Mouse (Mus musculus) ovary, adult 18-20 months (tissue): Measurements from ENCODE around the gene Usp4.
"Not testable (repeated sequence)": the region's sequence is repeated elsewhere in the genome, so short reads cannot be mapped to it uniquely, and the experiment has no call there.

ENCODE experiments used
- DNase-seq: peaks from one replicate; pipeline ENCODE4 v3.0.0; 2022; ENCODE audit warnings: low spot score, mixed read lengths

Gene Usp4

DNA sequence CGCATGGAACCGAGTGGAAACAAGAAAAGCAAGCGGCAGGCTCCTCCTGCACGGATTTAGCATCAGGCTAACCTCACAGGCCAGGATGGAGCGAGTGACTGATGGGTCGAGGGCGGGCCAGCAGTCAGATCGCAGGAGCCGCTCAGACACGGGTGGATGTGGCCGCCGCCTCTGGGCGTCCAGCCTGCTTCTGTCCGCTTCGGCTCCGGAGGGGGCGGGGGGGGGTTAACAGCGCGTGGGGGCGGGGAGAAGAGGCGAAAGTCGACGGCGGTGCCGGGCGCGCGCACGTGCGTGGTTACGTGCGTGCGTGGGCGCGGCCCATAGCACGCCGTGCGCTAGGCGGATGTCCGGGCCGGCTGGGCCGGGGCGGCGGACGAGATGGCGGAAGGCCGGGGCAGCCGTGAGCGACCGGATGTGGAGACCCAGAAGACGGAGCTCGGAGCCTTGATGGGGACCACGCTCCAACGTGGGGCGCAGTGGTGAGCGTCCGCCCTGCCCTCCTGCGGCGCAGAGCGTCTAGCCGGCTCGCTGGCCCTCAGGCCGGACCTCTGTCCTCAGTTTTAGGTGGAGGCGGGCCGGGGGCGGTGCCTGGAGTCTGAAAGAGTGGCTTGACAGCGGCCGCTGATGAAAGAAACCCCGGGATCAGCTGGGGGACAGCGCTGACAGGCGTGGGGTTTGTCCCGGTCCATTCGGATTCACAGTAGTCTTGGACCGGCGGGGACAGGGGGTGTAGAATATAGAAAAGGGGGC is at the start of gene Usp4:
Usp4 (plus strand) TSS at position 314 of the 750 bp plus-strand sequence.
- DNase-seq, result peak; percentile 80

DNA sequence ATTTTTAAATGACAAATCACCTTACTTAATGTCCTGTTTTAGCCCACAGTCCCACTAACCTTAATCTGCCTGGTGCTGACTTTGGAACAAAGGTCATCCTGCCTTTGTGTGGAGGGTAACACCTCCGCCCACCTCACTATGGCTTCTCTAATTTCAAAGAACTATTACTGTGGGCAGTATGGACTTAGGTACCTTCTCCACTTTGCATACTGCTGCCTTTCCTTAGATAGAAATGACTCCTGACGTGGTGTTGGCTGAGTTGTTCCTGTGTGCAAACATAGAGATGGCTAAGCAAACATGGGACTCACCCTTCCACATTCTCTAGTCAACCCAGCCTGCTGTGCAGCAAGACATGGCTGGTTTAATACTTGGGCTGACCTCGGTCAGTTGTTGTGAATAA is 45.8 kb upstream of the Usp4 start:
- no peak for DNase-seq

DNA sequence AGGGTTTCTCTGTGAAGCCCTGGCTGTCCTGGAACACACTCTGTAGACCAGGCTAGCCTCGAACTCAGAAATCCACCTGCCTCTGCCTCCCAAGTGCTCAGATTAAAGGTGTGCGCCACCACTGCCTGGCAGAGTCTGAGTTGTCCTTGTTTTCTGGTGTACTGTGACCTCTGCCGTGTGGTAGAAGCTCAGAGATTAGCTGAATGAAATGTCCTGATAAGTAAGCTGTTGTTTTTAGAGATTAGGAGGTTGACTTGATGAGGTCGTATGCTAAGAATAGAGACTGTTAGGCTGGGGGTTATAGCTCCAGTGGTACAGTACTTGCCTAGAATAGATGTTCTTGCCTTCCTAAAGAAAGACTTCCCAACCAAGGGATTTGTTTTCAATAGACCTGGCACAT is 42.9 kb upstream of the Usp4 start:
- no peak for DNase-seq

DNA sequence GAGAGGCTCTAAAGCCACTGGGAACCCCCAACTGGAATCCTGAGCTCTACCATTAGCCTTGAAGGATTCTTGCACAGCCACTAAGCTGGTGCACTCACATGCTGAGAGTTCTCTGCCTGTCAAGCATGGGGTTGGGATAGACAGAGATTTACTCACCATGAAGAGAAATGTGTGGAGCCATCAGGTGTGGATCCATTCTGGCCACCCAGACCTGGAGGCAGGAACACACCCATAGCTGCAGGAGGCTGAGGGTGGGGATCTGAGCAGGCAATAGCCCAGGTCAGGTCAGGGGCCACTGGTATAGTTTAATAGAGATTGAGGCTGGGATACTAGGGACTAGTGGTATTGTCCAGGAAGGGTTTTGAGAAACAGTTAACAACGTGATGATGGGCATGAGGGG is 42.5 kb upstream of the Usp4 start:
- no peak for DNase-seq

DNA sequence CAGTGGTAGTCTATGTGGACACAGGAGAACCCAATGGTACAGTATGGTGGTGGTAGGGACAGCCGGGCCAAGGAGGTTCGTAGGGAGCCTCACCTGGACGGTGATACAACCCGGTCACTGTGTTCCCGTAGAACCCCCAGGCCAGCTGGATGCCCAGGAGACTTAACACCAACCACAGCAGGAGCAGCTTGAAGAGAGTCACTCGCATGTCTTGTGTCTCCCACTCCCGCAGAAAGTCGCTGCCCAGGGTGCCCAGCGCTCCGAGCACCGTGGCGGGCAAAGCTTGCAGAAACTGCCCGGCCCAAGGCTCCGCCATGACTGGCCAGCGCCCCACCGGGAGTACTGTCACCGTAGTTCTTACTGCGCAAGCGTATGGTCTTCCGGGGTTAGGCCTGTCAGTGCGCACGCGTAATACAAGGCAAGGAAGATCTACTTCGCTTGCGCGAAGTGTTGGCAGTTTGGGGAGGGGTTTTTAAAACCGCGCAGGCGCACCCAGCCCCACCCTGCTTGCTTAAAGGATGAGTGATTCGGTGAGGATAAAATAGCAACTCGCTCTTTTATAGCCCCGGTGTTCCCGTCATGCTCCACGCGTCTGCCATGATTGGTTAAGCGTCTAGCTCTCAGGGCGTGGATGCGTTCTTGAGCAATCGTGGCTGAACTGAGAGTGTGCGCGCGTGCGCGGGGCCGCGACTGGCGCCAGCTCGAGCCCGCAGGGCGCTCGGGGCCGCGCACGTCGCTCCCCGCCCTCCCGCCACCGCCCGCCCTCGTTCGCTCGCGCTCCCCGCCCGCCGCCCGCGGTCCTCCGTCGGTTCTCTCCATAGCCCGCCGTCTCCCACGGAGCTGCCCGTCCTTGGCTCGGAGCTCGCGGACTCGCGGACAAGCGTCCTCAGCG is 41.8 kb upstream of the Usp4 start, which contains the start of the genes Rhoa and Tcta:
Rhoa (plus strand) TSS at position 501 of the 892 bp plus-strand sequence.
Tcta (minus strand) TSS at position 532 of the 892 bp plus-strand sequence.
- DNase-seq, result peak; percentile 99

DNA sequence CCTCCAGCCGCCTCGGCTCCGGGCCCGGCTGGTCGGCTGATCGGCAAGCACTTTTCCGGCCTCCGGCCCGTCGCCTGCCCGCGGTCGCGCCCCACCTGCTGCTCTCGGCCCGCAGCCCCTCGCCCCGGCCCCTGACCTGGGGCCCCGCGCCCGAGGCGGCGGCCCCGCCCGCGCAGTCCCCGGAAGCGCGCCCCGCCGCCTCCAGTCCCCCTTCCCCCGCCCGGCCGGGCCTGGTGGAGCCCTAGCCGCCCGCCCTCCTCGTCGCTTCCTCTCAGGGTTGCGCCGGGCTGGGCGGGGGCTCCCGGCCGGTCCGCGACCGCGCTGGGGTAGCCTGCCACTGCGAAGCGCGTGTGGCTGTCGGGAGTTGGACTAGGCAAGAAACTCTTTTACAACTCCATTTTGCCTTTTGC is 41.1 kb upstream of the Usp4 start:
- DNase-seq, result peak; percentile 65

DNA sequence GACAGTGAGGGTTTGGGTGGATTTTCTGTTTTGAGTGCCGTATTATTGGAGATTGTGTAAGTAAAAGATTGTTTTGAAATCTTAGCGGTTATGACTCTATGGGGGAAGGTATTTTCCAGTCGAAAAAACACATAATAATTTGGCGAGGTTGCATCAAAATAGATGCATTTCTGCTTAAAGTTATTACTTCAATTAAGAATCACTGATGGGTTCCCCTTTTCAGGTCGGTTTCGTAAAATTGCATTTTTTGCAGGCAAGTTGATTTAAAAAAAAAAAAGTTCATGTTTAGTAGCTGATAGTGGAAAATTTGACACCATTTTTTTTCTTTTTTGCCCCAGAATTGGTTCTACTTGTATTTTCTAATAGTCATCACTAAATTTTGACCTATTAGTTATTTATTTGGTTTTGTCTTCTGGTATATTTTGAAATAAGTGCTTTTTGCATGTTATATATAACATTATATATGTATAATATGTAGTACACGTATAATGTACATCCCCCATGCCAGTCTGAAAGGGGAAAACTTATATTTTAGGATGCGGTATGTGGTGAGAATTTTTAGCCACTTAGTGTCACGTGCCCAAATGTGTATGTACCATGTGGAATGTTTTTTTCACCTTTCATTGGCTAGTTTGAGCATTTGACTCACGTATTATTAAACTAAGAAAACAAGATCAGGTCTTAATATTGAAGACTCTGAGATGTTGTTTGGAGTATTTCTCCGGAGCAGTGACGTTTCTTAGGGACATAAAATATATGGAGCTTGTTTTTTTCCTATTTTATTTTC is 40.4 kb upstream of the Usp4 start:
- DNase-seq, result no peak

DNA sequence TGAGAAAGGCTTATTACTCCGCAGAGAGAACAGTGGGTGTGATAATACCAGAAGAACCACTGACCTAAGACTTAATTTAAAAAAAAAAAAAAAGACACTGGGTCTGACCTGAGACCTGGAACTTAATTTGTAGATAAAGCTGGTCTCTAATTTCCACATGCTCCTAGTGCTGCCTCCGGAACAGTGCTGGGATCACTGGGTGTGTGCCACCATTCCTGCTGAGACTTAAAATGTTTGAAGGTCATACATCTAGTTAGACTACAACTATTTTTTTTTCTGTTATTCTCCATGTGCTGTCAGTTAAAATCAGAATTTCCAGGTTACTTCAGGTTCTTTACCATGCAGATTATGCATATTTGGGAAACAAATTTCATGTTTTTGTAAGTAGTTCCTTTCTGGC is 39.5 kb upstream of the Usp4 start:
- DNase-seq, result no peak

DNA sequence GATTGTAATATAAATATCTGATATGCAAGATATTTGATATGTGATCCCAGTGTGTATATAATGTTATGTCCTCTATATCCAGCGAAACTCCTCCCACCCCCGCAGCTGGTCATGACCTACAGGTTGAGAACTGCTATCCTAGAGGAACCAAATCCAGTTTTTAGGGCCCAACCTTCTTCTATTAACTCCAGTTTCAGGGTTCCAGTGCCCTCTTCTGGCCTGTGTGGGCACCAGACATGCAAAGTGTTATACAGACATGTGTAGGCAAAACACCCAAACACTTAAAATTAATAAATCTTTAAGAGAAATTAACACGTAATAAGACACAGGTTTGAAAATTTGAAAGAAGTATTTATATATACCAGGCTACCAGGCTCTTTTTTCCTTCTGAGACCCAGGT is 30.1 kb upstream of the Usp4 start:
- no peak for DNase-seq

DNA sequence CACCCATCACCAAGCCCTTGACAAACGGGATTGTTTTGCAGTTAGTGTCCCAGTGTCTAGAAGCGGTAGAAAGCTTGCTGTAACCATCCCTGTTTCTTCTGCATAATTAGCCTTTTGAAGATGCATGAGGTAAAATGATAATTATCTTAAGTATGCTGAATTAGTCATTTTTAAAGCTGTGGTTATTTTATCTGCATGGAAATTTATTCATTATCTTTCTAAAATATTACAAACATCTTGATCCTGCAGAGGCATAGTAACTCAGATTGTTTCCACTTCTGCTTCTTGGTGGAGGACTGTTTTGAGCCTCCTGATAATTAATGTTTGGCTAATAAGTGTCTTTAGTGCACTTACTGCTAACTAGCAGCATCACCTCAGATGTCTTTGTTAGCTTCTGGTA is 29.2 kb upstream of the Usp4 start:
- DNase-seq, result no peak

DNA sequence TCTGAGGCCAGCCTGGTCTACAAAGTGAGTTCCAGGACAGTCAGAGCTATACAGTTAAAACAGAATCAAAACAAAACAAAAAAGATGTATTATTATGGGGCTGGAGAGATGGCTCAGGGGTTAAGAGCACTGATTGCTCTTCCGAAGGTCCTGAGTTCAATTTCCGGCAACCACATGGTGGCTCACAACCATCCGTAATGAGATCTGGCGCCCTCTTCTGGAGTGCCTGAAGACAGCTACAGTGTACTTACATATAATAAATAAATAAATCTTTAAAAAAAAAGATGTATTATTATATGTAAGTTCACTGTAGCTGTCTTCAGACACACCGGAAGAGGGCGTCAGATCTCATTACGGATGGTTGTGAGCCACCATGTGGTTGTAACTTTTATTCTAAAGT is 25.6 kb upstream of the Usp4 start:
- not testable (repeated sequence) for DNase-seq

DNA sequence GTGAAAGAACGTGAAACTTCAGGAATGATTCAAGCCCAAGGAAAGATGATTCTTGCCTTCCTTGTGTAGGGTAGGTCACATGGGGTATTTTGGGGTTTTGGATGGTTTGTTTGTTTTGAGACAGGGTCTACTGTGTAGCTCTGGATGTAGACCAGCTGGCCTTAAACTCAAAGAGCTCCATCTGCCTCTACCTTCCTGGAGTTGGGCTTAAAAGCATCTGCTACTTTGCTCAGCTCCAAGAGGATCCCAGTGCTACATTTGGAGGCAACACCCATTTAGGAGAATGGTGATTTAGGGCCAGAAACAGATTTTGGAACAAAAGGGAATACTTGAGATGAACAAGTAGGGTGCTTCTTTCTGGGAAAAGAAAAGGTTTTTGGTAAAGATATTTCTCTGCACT is 22.9 kb upstream of the Usp4 start:
- no peak for DNase-seq

DNA sequence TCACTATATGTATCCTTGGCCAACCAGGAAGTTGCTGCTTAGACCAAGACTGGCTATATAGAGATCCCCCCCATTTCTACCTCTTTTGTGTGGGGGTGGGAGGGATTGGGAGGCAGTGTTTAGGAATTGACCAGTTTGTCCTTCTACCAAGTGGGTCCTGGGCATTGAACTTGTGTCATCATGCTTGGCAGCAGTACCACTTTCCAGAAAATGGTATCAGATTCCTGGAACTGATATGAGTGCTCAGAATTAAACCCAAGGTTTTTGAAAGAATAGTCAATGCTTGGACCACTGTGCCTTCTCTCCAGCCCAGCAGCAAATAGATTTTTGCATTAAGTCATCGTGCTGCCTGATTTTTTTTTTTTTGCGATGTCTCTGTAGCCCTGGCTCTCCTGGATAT is 21.8 kb upstream of the Usp4 start:
- DNase-seq, result no peak

DNA sequence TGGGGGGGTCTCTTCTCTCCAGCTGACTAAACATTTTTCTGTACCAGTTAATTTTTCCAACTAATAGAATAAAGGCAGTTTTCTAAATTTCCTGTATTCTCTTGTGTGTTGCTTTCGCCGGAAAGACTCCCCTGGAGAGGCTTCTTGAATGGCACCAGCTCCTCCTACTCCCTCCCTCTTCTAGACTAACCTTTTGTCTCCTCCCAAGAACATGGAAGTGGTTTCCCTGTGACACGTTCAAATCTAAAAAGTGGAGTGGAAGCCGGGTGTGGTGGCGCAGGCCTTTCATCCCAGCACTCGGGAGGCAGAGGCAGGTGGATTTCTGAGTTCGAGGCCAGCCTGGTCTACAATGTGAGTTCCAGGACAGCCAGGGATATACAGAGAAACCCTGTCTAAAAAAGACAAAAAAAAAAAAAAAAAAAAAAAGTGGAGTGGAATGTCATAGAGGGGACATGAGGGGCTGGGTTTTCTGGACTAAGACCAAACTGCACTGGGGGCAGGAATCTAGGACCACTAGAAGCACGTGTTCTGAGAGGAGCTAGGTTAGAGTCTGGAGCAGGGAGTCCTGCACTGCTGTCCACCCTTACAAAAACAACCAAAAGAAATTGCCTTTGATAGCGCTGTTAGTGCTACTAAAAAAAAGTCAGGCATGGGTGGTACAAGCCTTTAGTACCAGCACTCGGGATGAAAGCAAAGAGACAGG is 9.7 kb upstream of the Usp4 start:
- DNase-seq, result no peak

DNA sequence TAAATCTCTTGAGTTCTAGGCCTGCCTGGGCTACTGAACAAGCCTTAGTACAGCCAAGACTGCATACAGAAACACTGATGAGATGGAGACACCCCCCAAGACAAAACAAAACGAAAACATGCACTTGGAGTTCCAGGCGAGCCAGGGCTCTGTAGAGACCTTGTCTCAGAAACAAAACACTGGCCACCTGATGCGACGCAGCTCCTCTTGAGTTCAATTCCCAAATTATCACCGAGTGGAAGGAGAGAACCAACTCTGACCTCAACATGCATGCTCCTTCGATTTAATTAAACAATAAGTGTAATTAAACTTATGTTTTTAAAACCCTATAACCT is 9.1 kb upstream of the Usp4 start:
- DNase-seq, result no peak

DNA sequence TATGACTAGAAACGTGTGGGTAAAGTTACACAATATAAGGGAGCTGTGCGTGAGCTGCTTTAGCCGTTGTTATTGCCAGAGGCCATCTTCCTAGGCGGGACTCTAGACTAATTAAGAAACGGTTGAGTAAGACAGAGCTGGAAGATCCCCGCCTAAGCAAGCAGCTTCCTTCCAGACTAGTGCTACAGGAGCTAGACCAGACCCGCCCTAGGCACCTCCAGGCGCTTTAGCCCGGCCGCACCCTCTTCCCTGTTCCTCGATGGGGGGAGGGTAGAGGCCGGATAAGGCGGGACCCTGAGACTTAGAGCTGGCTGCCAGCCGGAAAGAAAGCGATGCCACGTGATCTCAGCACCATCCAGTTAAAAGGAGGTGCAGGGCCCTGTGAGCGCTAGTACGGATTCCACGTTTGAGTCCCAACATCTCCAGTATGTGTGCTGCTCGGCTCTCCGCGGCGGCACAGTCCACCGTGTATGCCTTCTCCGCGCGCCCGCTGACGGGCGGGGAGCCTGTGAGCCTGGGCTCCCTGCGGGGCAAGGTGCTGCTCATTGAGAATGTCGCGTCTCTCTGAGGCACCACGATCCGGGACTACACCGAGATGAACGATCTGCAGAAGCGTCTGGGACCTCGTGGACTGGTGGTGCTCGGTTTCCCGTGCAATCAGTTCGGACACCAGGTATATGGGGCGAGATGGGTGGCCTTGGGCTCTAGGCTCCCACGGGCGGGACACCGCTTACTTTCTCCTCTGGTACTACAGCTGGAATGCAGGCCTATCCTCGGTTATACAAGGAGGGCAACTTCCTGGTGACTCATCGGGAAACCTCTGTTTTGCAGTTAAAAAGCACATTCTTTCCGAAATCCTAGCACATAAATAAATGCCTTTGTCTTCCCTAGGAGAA is 8.5 kb upstream of the Usp4 start, which contains the start of gene Gpx1:
Gpx1 (plus strand) TSS at position 18 of the 896 bp plus-strand sequence.
- peak; percentile 92 for DNase-seq

DNA sequence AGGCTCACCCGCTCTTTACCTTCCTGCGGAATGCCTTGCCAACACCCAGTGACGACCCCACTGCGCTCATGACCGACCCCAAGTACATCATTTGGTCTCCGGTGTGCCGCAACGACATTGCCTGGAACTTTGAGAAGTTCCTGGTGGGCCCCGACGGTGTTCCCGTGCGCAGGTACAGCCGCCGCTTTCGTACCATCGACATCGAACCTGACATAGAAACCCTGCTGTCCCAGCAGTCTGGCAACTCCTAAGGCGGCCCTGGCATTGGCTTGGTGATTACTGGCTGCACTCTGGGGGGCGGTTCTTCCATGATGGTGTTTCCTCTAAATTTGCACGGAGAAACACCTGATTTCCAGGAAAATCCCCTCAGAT is 7.8 kb upstream of the Usp4 start:
- no peak for DNase-seq

DNA sequence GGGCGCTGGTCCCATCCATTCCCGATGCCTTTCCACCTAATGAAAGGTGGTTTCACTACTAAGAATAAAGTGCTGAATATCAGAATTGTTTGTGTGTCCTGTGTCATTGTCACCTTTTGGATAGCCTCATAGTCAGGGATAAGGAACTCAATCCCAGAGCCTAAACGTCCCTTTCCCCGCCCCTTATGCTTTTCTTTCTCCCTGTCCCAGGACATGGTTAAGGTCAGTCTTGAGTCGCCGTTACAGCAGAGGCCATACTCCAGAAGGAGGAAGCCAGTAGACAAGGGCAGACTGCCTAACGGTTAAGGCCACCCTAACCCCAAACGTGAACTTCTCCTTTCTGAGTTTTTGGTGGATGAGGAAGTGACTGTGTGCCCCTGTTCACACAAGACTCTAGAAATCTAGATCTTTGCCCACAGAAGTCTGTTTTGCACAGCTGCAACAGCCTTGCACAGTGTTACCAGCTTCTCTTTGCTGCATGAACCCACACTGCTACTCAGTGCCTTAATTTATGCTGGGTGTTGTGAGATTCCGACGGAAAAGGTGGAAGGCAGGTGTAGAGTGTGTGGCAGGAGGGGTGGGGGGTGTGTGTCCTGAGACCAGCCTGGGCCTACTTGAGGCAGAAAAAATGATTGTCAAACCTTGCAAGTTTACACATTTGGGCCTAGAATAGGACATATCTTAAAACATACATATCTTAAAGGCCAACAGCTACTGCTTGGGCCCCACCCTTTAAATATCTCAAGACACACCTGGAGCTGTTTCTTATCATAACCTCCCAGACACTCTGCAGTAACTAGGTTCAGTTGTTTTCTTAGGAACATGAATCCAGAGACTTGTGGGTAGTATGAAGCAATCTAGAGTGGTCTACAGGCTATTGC is 7.2 kb upstream of the Usp4 start:
- DNase-seq, result no peak

DNA sequence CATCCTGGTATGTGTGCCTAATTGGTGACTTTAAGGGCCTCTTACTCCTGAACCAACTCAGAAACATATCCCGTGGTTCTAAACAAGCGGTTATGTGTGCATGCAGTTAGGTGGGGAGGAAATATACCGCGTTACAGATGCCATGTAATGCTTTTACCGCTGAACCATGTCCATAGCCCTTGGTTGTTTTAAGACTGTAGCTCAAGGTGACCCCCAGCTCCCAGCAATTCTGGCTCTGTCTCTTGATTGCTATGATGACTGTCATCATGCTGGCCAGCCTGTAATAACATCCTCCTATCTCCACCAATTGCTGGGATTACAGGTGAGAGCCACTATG is 6.5 kb upstream of the Usp4 start:
- DNase-seq, result no peak

DNA sequence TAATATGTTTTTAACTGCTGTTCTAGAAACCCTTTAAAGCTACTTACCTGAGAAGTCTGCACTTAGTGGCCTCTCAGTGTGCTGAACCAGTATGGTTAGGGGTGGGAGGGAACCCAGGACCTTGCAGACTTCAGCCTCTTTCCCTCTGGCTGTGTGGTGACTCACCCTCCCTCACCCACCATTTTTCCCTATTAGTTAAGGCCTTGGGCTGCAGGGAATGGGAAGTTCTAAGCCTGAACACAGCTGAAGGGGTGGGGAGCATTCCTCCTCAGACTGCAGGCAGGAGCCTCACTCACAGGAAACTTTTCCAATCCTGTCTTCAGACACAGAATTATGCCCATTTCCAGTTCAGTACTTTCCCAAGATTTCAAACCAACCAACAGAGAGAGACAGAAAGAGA is 5.9 kb upstream of the Usp4 start:
- no peak for DNase-seq
